Mouse (Mus musculus) spleen, adult 2 months (tissue): Measurements from ENCODE around the gene Ilf2. TPM values are rescaled to one million over a fixed set of nuclear protein-coding genes. Genes with fewer than 3 reads are reported as not detected.

ENCODE experiments used
- DNase-seq, 2 experiments: peaks; one replicate each; pipeline versions ENCODE4 v3.0.0 to v3.0.0-alpha.2; 2012 to 2021; ENCODE audit warnings: low spot score in 2 of 2, low read depth in 1 of 2
- H3K27ac ChIP-seq: fragments of 200-500 bp; 2 replicates; pipeline ENCODE4 v1.5.1; 2012; ENCODE audit warnings: low read length, inconsistent platforms; ENCODE audit not compliant: insufficient read depth
- H3K27me3 ChIP-seq: fragments of 200-500 bp; 2 replicates; pipeline ENCODE4 v1.6.1; 2012; ENCODE audit warnings: mild to moderate bottlenecking, moderate library complexity, low read length, inconsistent platforms; ENCODE audit not compliant: control insufficient read depth, insufficient read depth
- H3K36me3 ChIP-seq: fragments of 200-500 bp; 2 replicates; pipeline ENCODE4 v1.6.1; 2012; ENCODE audit warnings: mild to moderate bottlenecking, low read length, inconsistent platforms; ENCODE audit not compliant: control insufficient read depth, insufficient read depth
- H3K4me1 ChIP-seq: fragments of 200-500 bp; 2 replicates; pipeline ENCODE4 v1.6.1; 2011; ENCODE audit warnings: inconsistent platforms; ENCODE audit not compliant: control insufficient read depth, insufficient read depth, insufficient read length
- H3K4me3 ChIP-seq: fragments of 200-500 bp; 2 replicates; pipeline ENCODE4 v1.5.1; 2011; ENCODE audit warnings: mild to moderate bottlenecking, inconsistent platforms; ENCODE audit not compliant: insufficient read depth, insufficient read length; ENCODE audit errors: extremely low read depth
- CTCF ChIP-seq: fragments of 200-500 bp; IDR thresholded peaks from 2 replicates; pipeline ENCODE4 v1.5.1; 2011; ENCODE audit warnings: mild to moderate bottlenecking, inconsistent platforms; ENCODE audit not compliant: insufficient read depth, insufficient read length, insufficient replicate concordance; ENCODE audit errors: extremely low read depth
- POLR2A ChIP-seq: fragments of 200-500 bp; IDR thresholded peaks from 2 replicates; pipeline ENCODE4 v1.6.1; 2011; ENCODE audit warnings: low read depth, low read length, inconsistent platforms
- whole genome bisulfite sequencing: fragments of 180-500 bp; shearing (Covaris S2); methylation state at CpG from one replicate; pipeline ENCODE4 v1.1.7; 2018; 5-methylcytosine and 5-hydroxymethylcytosine counted together
- polyA plus RNA-seq: library from polyadenylated mRNA; depleted of rRNA; stranded (reverse); fragments of >200 nt; gene quantifications from 2 replicates; pipeline ENCODE4 v1.2.3, GENCODE M21; 2012

Gene Ilf2
- polyA plus RNA-seq, 1 experiment, result 12.3 TPM

DNA sequence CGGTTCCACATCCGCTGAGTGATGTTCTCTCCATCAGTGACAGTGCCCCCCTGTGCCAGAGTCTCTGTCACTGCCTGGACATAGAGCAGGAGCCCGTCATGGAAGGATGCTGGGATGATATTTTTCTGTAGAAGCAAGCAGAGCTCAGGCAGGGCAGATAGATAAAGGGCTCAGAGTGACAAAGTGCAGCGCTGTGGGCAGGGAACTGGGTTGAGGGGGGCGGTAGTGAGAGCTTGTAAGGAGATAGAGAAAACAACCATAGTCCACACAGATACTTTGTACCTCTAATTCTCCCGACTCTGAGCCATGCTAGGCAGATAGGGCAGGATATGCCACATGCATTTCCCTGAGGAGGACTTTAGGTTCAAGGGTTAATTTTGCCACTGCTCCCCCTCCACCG lies 13.3 kb upstream of the Ilf2 start:
- H3K4me3 ChIP-seq, result no peak overlapping the region
- H3K27me3 ChIP-seq, result peaks cover 18% of the 10 kb centered on the region

DNA sequence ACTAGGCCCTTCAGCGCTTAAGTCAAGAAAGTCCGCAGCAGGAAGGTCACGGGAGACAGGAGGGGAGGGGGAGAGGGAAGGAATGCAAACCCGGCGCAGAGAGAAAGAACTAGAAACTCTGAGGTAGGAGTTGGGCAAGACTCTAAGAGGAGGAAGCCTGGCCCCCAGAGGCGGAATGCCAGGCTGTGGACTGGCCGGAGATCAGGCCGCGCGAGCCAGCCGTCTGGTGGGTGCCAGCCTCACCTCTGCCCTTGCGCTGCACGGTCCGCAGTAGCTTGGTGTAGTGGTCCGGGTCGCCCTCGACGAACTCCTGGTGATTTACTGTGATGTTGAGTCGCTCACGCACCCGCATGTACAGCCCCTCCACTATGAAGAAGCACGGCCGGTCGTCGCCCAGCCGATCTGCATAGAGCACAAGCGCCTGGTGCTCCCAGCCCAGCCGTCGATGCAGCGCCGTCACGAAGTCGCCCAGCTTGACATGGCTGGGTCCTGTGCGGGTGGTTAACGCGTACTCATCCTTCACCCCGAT lies 11.3 kb upstream of the Ilf2 start:
- Histone ChIP-seq H3K4me3 (peak overlapping the region; percentile 58; the same call in 1 of the 2 replicates), H3K4me1 (peaks cover 13% of the 10 kb centered on the region; the same call in 1 of the 2 replicates), H3K36me3 (no peaks in the 10 kb centered on the region), H3K27ac (no peak overlapping the region), H3K27me3 (peaks cover 18% of the 10 kb centered on the region)
- DNase-seq, result no peak
- no peak for TF ChIP-seq POLR2A
- TF ChIP-seq CTCF, result no peak
- 28% methylated on average over 37 of the region's 37 CpGs for WGBS

More for the DNA sequence above, 13.3 kb upstream of the Ilf2 start:
- peaks cover 13% of the 10 kb centered on the region; the same call in 1 of the 2 replicates for H3K4me1 ChIP-seq
- 57% methylated on average over 7 of the region's 7 CpGs for WGBS
- H3K27ac ChIP-seq, result no peak overlapping the region
- no peak for TF ChIP-seq CTCF
- no peak for TF ChIP-seq POLR2A
- no peaks in the 10 kb centered on the region for H3K36me3 ChIP-seq
- DNase-seq, result no peak

DNA sequence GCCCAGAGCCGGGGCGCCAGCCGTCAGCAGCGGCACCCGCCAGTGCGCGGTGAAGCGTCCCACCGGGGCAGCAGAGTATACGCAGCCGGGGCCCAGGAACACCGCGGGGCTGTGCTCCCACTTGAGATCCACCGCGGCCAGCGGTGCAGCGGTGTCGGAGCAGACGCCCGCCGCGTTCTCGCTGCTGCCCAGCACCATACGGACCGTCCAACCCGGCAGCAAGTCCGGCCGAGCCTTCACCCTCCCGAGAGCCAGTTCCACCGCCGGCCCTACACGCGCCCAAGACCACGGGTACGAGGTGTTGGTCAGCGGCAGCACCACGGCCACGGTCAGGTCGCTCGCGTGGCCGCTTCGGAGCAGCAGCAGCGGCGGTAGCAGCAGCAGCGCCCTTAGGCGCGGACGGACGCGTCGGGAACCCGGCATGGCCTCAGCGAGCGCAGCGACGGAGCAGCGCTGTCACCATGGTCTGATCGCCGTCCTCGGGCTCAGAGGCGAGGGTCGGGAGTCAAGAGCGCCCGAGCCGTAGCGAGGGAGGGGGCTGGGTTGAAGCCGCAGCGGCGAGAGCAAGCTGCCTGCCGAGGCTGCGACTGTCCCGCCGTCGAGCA lies 10.7 kb upstream of the Ilf2 start:
- no peak for DNase-seq
- H3K27ac ChIP-seq, result peak overlapping the region; percentile 29; the same call in 1 of the 2 replicates
- H3K36me3 ChIP-seq, result no peaks in the 10 kb centered on the region
- 2% methylated on average over 75 of the region's 75 CpGs for WGBS
- H3K4me3 ChIP-seq, result peak overlapping the region; percentile 58
- TF ChIP-seq POLR2A (no peak), CTCF (no peak)
- peaks cover 18% of the 10 kb centered on the region for H3K27me3 ChIP-seq
- H3K4me1 ChIP-seq, result peaks cover 13% of the 10 kb centered on the region; the same call in 1 of the 2 replicates

DNA sequence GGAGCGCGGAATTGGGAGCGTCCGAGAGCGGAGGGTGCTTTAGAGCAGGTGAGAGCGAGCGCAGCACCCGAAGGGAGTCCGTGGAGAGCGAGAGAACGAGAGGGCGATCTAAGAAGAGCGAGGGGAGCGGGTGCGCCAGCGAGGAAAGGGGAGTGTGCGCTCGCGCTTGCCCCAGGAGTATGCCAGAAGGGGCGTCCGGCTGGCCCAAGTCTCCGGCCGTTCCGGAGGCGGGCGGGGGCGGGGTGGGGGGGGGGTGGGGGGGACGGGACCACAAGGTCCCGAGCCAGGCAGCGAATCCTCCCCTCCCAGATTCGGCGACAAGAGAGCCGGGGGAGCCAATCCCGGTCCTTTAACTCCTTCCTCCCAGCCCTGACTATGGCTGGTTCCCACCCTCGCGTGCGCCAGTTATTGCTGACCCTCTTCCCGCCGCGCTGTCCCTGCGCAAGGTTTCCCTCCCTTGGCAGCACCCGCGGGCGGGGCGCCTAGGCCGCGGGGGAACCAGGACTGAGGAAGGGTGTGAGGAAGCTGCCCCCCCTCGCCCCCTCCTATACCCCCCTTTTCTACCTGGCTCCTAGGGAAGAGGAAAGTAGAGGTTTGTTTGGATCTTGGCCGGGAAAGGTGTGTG lies 10.1 kb upstream of the Ilf2 start, which contains the start of gene Npr1:
Gene Npr1 (minus strand): TSS at position 181 of the 625 bp plus-strand sequence.
- TF ChIP-seq POLR2A (no peak), CTCF (no peak)
- no peak for DNase-seq
- Histone ChIP-seq H3K27ac (peak within 1 kb of the TSS; percentile 29; the same call in 1 of the 2 replicates), H3K27me3 (peaks cover 18% of the 10 kb centered on the region), H3K4me3 (peak within 1 kb of the TSS; percentile 58), H3K36me3 (no peaks in the 10 kb centered on the region), H3K4me1 (peaks cover 13% of the 10 kb centered on the region; the same call in 1 of the 2 replicates)
- WGBS, result 2% methylated on average over 32 of the region's 49 CpGs

DNA sequence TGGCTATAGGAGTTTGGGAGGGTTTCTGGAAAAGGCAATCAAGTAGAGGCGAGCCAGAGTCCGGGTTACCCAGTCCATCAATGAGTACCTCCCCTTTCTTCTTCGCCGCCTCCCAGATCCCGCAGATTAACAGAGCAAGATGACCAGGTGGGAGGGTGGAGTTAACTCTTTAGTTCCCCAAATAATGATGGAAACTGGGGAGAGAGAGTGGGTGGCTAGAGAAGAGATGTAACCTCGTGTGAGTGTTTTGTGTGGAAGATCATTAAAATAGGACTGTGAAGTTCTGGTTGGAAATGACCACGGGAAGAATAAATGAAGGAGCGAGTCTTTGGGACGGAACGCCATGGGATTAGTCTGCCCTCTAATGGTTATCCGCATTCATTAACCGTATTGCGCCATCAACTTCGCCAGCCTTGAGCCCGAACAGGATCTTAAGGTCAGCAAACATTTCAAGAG lies 9.6 kb upstream of the Ilf2 start:
- H3K4me3 ChIP-seq, result peak overlapping the region; percentile 58; the same call in 1 of the 2 replicates

DNA sequence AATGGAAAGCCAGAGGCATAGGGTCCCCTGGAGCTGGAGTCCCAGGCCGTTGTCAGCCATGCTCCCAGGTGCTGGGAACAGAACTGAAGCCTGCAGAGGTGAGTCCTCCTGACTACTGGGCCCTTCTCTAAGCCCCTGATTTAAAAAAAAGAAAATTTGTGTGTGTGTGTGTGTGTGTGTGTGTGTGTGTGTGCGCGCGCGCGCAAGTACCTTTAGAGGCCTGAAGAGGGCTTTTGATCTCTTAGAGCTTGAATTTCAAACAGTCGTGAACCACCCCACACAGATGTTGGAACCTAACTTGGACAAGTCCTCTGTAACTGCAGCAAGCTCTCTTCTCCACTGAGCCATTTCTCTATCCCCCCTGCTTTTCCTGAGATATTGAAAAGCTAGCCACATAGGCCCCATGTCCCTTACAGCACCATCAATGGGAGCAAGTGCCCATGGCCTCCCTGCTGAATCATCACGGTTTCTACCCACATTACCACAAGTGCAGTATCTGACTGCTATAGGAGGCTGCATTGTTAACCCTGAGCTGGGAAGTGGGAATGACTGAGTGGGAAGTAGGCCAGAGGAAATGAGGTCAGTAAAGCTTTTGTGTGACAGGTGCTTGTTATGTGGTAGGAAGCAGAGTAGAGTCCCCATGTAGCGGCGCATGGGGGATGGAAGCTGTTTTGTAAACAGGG lies 8.2 kb upstream of the Ilf2 start:
- no peak overlapping the region for H3K27ac ChIP-seq
- 93% methylated on average over 10 of the region's 10 CpGs for WGBS
- no peak overlapping the region for H3K4me3 ChIP-seq
- DNase-seq, result no peak
- TF ChIP-seq POLR2A, result no peak
- TF ChIP-seq CTCF, result no peak
- peaks cover 13% of the 10 kb centered on the region; the same call in 1 of the 2 replicates for H3K4me1 ChIP-seq
- no peaks in the 10 kb centered on the region for H3K36me3 ChIP-seq
- H3K27me3 ChIP-seq, result peaks cover 18% of the 10 kb centered on the region

More for the DNA sequence above, 9.6 kb upstream of the Ilf2 start:
- Histone ChIP-seq H3K27me3 (peaks cover 18% of the 10 kb centered on the region), H3K4me1 (peaks cover 13% of the 10 kb centered on the region; the same call in 1 of the 2 replicates), H3K36me3 (no peaks in the 10 kb centered on the region), H3K27ac (no peak overlapping the region)
- TF ChIP-seq POLR2A (no peak), CTCF (peak; percentile 45; the same call in 1 of the 2 replicates)
- WGBS, result 2% methylated on average over 15 of the region's 15 CpGs
- DNase-seq, result no peak
